Mouse (Mus musculus): ENCODE measurements at regions not wholly inside any gene's neighbourhood (a gene's known extent, or its start where the extent isn't known, plus 50 kb on each side); places are given as distances from the start of the nearest gene placed in this dataset.
"Not testable (repeated sequence)": the region's sequence is repeated elsewhere in the genome, so short reads cannot be mapped to it uniquely, and the experiment has no call there.

- CTCF ChIA-PET, result interaction anchor here (0.7 kb wide), 1 partner anchor 19 kb away, joined by 9 read pairs; no protein-coding TSS in a partner anchor
These were observed 328.3 kb upstream of the 3110018I06Rik start for GRCm38 (mm10) chr12:107160137-107160536.

GRCm38 (mm10) chr12:107160628-107161027 is 327.8 kb upstream of the 3110018I06Rik start:
- CTCF ChIA-PET, result no interaction called here

GRCm38 (mm10) chr12:107170926-107171325 is 317.5 kb upstream of the 3110018I06Rik start:
- CTCF ChIA-PET, result no interaction called here

GRCm38 (mm10) chr12:107171676-107172075 is 316.8 kb upstream of the 3110018I06Rik start:
- CTCF ChIA-PET, result no interaction called here

- CTCF ChIA-PET, result no interaction called here
These were observed 309.8 kb upstream of the 3110018I06Rik start for GRCm38 (mm10) chr12:107178676-107179075.

GRCm38 (mm10) chr12:107180501-107180900 is 307.9 kb upstream of the 3110018I06Rik start:
- CTCF ChIA-PET, result no interaction called here

- CTCF ChIA-PET, result no interaction called here
These were observed 307.1 kb upstream of the 3110018I06Rik start for GRCm38 (mm10) chr12:107181291-107181690.

- CTCF ChIA-PET, result no interaction called here
These were observed 306.3 kb upstream of the 3110018I06Rik start for GRCm38 (mm10) chr12:107182091-107182655.

GRCm38 (mm10) chr12:107183283-107183682 is 305.1 kb upstream of the 3110018I06Rik start:
- CTCF ChIA-PET, result no interaction called here

GRCm38 (mm10) chr12:107184426-107184825 is 304.0 kb upstream of the 3110018I06Rik start:
- CTCF ChIA-PET, result interaction anchor here (0.7 kb wide), 1 partner anchor 65 kb away, joined by 3 read pairs; no protein-coding TSS in a partner anchor

- CTCF ChIA-PET, result no interaction called here
These were observed 302.1 kb upstream of the 3110018I06Rik start for GRCm38 (mm10) chr12:107186361-107186760.

GRCm38 (mm10) chr12:107188055-107188454 is 300.4 kb upstream of the 3110018I06Rik start:
- CTCF ChIA-PET, result no interaction called here

- CTCF ChIA-PET, result no interaction called here
These were observed 289.9 kb upstream of the 3110018I06Rik start for GRCm38 (mm10) chr12:107198389-107199018.

GRCm38 (mm10) chr12:107200903-107201302 is 287.5 kb upstream of the 3110018I06Rik start:
- CTCF ChIA-PET, result no interaction called here

- CTCF ChIA-PET, result not testable (repeated sequence)
These were observed 279.6 kb upstream of the 3110018I06Rik start for GRCm38 (mm10) chr12:107208826-107209225.

- CTCF ChIA-PET, result no interaction called here
These were observed 275.6 kb upstream of the 3110018I06Rik start for GRCm38 (mm10) chr12:107212826-107213225.

GRCm38 (mm10) chr12:107216119-107216518 is 272.3 kb upstream of the 3110018I06Rik start:
- CTCF ChIA-PET, result no interaction called here

- CTCF ChIA-PET, result no interaction called here
These were observed 267.0 kb upstream of the 3110018I06Rik start for GRCm38 (mm10) chr12:107221276-107221970.

GRCm38 (mm10) chr12:107222106-107222505 is 266.3 kb upstream of the 3110018I06Rik start:
- CTCF ChIA-PET, result no interaction called here

GRCm38 (mm10) chr12:107230097-107230496 is 258.3 kb upstream of the 3110018I06Rik start:
- CTCF ChIA-PET, result no interaction called here

- CTCF ChIA-PET, result no interaction called here
These were observed 256.8 kb upstream of the 3110018I06Rik start for GRCm38 (mm10) chr12:107231629-107232028.

GRCm38 (mm10) chr12:107250747-107251470 is 237.5 kb upstream of the 3110018I06Rik start:
- CTCF ChIA-PET, result no interaction called here
